Mouse (Mus musculus): Measurements from ENCODE around the gene Tnfaip8l3.
"Not testable (repeated sequence)": the region's sequence is repeated elsewhere in the genome, so short reads cannot be mapped to it uniquely, and the experiment has no call there.

Gene Tnfaip8l3

GRCm38 (mm10) chr9:53992567-53992966 is 75.6 kb downstream of the Tnfaip8l3 start:
- not testable (repeated sequence) for DNase-seq (ENCODE audit: low read depth in 1 of 2, low spot score in 2 of 2)

- DNase-seq (ENCODE audit: low read depth in 1 of 2, low spot score in 2 of 2): no peak
Measured at GRCm38 (mm10) chr9:53990921-53991320, 77.3 kb downstream of the Tnfaip8l3 start.

GRCm38 (mm10) chr9:53986972-53987371 is 81.2 kb downstream of the Tnfaip8l3 start:
- no peak for DNase-seq (ENCODE audit: low read depth in 1 of 2, low spot score in 2 of 2)

- no peak for DNase-seq (ENCODE audit: low read depth in 1 of 2, low spot score in 2 of 2)
Measured at GRCm38 (mm10) chr9:53984868-53985267, 83.3 kb downstream of the Tnfaip8l3 start.

GRCm38 (mm10) chr9:53975122-53975518 is 93.1 kb downstream of the Tnfaip8l3 start, which contains the start of gene Elmod1:
Elmod1 (minus strand) TSS chr9:53975301.
- no peak for DNase-seq (ENCODE audit: low read depth in 1 of 2, low spot score in 2 of 2)

- no peak for DNase-seq (ENCODE audit: low read depth in 1 of 2, low spot score in 2 of 2)
Measured at GRCm38 (mm10) chr9:53974328-53975121, 93.7 kb downstream of the Tnfaip8l3 start.

GRCm38 (mm10) chr9:53973929-53974327 is 94.3 kb downstream of the Tnfaip8l3 start:
- no peak for DNase-seq (ENCODE audit: low read depth in 1 of 2, low spot score in 2 of 2)

All from monocyte, adult 2 months (primary cell).